Mouse (Mus musculus): ENCODE measurements around the gene Micu1.

DNA sequence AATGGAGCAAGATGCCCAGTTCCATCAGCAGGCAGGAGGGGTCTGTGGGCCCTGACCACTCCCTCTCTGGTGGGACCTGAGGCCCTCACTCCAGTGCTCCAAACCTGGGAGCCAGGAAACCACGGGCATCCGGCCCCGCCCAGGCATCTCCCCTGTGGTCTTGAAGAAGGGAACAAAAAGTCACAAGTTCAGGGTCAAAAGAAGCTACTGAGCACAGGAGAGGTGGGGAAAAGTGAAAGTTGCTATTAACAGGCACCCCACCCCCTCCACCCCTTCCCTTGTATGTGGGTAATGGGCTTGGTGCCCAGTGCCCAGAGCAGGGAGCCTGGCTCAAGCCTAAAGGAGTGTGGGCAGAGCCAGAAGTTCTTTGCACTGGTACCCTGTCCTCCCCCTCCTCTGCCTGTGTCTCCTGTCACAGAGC is 194.6 kb downstream of the Micu1 start:
- no peak for TF ChIP-seq CTCF (IDR thresholded peaks at IDR 0.05; ENCODE audit: borderline replicate concordance, control insufficient read depth, extremely low read depth, insufficient read depth, low read length, poor library complexity)
- no peak for TF ChIP-seq POLR2A (IDR thresholded peaks at IDR 0.05; ENCODE audit: control insufficient read depth, extremely low read depth, insufficient read depth, low read length, poor library complexity)

All from thymus, adult 2 months (tissue).